Mouse (Mus musculus) ovary, postnatal 10 days (tissue): ENCODE results near the gene Ak9.
A peak's percentile ranks its signal among the peaks of the same experiment; 100 is the strongest.
"Not testable (repeated sequence)": the region's sequence is repeated elsewhere in the genome, so short reads cannot be mapped to it uniquely, and the experiment has no call there.

Experiments used
- DNase-seq: peaks from one replicate; pipeline ENCODE4 v3.0.0; 2022; ENCODE audit warnings: low spot score

Gene Ak9

DNA sequence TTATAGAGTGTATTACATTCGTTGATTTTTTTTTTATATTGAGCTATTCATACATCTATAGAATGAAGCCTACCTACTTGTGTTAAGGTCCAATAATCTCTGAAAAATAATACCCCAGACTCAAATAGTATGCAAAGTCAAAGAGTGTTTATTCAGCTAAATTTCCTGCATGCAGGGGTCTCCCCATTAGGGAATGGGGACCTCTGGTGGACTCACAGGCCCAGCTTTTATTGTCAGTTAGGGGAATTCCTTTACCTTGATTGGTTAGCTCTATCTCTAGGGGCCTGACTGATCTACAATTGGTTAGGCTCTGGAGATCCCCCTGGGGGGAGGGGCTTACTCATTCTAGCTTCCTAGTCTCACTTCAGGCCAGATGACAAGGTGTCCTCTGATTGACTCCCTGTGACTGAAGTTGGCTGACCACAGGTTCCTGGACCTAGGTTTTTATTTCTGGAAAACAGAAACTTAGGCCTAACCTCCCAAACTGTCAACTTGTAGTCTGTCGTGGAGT is 28.8 kb downstream of the Ak9 start:
- no peak for DNase-seq

DNA sequence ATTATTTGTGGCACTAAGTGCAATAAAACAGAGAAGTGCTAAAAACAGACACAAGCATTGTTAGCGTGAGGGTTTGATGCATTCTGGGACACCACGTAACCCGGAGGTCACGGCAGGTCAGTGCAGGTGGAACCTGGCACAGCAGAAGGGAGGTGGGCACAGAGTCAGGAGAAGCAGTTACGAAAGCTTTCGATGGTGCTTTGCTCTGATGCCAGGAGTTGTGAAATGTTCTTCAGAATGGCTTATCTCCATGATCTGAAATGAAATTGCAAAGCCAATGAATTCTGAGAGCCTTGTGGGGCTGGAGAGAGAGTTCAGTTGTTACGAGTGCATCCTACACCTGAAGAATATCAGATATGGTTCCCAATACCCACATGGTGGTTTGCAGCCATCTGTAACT is 37.6 kb downstream of the Ak9 start:
- no peak for DNase-seq

DNA sequence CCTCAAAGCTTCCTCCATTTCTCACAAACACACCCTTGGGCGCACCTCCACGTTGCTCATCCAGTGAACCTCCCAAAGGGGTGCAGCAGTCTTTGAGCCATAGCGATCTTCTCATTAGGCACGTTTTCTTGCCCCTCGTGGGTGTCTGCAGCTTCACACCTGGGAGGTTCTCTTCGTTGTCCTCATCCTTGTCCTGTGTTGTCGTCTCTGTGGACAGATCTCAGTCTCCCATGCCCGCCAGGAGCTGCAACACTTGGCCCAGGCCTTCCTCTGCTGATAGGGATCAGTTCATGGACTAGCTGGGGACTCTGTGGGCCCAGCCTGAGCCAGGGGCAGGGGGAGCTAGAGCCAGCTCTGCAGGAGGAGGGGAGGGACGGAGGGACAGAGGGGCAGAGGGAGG is 61.3 kb downstream of the Ak9 start:
- DNase-seq = no peak

DNA sequence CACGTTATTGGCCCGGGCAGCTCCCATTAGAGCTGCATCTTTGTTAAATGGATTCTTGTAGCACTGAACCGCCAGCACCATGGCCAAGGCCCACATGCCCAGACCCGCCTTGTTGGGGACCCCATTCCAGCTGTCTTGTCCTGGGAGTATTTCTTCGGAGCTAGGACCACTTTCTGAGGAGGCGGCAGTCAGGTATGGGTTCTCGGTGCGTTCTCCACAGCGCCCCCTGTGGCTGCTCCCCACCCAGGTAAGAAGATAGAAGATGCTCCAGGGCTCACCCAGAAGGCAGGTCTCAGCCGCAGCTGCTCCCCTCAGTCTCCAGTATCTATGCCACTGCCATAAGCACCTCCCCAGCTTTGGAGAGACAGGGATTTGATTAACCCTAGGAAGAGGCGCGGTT is 76.7 kb downstream of the Ak9 start:
- DNase-seq = no peak

DNA sequence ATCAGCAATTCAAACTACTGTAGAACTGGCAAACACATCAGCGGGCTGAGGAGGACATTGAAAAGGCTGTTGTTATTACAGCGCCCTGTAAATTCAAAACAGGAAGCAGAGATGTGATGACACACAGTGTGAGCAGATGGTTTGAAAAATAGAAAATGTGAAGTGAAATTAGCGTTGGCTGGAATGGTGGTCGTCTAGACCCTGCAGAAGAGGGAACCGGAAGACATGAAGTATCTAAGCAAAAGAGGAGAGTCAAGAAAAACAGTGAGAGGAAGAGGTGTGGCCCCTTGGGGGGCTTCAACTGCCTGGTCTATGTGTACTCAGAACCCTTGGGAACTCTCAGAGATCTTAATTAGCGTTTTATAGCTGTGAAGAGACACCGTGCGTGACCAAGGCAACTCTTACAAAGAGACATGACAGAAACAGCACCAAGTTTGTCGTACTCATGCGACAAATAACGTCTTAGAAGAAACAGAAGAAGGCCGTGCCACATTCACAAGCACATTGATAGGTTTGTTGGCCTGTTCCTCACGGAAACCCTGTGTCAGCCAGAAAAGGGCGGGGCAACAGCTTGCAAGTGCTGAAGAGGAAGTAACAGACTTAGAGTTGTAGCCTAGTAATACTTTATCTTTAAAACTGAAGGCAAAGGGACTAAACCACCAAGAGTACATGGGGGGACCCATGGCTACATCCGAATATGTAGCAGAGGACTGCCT is 81.9 kb downstream of the Ak9 start:
- DNase-seq = no peak

DNA sequence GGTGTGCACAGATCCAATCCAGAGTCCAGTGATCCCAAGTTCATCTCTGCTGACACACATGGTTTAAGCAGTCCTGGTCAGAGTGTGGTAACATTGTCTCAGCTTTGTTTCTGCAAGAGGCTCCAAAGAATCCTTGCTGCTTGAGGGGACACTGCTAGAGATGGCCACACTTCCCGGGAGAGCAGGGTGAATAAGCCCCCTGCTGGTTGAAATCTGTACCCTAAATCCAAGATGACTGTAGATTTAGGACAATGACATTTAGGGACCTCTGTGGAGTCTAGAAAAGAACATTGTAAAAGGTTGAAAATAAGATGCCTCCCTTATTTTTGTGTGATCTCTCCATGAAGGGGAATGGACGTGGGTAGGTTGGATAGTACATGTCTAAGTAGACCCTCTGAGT is 89.8 kb downstream of the Ak9 start:
- no peak for DNase-seq

DNA sequence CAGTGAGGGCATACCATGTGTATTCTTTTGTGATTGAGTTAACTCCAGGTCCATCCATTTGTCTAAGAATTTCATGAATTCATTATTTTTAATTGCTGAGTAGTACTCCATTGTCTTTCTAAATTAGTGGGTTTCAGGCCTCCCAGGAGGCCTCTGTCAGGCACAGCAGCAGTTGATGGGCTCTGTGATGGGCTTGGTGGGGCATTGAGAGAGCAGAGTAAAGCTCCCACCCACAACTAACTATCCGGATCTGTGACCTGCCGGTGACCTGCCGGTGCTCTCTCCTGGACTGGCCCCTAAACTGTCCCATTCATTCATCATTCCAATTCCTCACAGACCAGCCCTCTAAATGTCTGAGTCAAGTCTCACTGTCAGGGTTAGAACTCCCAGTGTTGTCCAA is 97.3 kb downstream of the Ak9 start:
- no peak for DNase-seq

DNA sequence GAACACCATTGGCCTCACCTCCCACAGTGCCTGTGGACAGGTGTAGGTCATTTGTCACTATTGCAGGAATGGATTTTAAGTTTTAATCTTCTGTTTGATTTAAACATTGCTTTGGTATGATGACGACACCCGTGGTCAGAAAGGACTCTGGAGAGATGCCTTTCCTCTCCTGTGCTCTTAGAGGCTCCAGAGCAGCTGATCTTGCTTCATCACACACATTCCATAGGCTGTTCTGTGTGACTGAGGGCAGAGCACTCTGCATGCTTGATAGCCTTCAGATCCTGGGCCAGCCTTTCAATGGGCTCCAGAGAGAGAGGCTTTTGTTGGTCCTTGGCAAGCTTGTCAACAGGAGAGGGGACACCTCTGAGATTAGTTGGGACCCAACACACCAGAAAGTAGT is 99.6 kb downstream of the Ak9 start:
- no peak for DNase-seq

DNA sequence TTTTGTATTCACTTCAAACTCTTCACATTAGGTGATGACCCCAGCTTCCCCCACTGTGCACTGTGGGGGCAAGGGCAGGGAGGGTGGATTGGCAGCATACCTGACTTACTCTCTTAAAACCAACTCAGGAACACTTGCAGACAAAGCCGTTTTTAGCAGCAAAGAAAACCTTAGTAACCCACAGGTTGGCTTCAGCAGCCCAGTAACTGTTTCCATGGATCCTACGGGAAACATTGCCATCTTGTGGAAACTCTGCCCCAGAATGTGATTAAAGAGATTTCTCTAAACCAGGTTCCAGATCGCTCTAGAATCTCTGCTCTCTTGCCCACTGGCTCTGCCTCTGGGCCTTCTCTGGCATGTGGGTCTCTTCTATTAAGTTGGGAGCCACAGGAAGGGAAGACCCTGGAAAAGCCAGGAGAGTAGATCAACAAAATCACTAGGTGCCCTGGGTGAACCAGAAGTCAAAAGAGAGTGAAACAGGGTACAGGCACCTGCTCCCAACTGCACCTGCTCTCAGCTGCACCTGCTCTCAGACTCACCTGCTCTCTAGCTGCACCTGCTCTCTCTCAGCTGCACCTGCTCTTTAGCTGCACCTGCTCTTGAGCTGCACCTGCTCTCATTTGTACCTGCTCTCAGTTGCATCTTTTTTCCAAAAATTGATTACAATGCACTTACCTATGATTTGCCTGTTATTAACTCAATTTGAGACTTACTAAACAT is 100.3 kb downstream of the Ak9 start:
- no peak for DNase-seq

DNA sequence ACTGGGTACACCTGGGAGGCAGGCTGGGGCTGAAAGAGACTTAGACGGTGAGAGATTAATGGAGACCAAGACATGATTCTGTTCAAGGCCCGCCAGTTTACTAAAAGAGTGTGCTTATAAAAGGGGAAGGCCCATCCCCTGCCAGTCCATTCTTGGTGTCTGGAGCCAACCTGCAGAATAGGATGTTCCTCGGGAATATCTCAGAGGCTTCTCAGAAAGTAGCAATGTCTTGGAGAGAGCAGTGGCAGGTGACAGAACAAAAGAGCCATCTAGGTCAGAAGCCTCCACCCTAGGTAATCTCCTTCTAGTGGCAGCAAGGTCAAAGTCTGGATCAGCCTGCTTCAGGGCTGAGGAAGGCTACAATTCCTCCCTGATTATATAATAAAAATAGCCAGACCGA is 106.4 kb downstream of the Ak9 start:
- not testable (repeated sequence) for DNase-seq

DNA sequence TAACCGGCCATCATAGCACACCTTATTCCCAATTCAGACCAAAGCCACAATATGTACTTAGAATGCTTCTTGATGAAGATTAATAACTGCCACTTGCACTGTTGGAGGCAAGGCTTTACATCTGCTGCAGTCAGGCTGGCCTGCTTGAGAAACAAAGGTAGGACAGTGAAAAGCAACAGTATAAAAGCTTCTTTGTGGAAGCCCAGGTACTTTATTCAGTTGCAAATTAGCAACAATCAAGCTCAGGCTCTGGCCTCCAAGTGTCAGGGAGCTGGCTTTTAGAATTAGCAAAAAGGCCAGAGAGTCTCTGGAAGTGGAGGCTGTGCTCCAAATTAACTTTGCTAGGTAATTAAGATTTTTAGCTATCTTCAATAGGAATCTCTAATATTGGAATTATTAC is 107.0 kb downstream of the Ak9 start:
- not testable (repeated sequence) for DNase-seq

DNA sequence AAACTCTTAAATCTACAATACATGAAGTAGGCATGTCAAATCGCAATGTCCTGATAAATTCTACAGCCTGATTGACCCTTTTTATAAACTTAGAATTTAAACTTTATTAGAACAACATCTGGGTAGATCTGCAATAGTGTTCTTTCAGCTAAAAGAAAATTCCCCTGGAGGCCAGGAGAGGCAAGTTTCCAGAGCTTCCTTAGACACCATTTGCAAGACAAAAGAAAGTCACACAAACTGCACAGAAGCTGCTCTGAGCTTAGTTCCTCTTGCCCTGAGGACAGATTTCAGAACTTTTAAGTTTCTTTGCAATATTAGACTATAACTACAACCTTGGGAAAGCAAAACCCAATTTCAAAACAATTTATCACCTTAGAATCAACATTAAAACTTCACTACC is 109.7 kb downstream of the Ak9 start:
- not testable (repeated sequence) for DNase-seq

DNA sequence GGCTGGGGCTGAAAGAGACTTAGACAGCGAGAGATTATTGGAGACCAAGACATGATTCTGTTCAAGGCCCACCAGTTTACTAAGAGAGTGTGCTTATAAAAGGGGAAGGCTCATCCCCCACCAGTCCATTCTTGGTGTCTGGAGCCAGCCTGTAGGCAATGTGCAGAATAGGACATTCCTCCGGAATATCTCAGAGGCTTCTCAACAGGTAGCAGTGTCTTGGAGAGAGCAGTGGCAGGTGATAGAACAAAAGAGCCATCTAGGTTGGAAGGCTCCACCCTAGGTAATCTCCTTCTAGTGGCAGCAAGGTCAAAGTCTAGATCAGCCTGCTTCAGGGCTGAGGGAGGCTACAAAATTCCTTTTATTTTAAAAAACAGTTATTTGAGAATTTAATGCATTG is 111.6 kb downstream of the Ak9 start:
- not testable (repeated sequence) for DNase-seq

DNA sequence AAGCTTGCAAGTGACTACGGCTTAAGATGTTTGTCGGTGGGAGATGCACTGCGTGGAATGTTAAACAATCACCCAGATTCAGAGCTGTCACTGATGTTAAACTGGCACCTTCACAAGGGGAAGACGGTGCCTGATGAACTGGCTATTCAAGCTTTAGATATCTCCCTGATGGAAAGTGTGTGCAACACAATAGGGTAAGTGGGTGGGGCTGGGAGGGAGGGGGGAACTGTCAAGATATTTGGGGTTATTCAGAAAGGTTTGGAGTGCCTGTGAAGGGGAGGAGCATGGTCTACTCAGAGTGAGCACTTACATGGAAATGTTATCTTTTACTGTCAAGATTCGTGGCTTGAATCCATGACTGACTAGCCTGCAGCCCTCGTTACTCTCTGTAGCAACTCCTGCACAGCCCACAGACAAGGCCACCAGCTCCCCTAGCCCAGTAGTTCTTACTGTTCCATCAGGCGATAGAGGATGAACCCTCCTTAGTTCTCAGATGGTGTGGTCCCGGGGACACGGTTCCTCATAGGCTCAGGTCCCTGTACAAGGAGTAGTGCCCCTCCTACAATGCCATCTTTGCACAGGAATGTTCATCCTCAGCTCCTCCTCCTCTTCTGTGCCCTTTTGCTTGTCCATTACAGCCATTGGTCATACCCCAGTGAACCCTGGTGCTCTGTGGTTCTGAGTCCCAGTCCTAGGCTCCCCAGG is 116.9 kb downstream of the Ak9 start:
- no peak for DNase-seq

DNA sequence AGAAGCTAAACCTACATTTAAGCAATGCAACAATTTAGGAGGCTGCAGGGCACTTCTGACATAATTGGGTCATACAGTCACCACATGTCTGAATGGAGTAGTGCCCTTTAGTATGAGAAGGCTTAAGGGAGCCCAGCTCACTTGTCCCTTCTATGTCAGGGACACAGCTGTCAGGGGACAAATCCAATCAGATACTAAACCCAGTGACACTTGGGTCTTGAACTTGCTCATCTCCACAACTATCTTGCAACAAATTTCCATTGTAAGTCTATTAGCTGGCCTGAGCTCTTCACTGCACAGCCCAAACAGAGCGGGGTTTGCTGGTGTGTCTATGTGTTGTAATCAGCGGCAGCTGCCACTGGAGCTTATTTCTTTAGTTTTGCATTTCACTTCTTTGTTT is 119.9 kb downstream of the Ak9 start:
- no peak for DNase-seq

DNA sequence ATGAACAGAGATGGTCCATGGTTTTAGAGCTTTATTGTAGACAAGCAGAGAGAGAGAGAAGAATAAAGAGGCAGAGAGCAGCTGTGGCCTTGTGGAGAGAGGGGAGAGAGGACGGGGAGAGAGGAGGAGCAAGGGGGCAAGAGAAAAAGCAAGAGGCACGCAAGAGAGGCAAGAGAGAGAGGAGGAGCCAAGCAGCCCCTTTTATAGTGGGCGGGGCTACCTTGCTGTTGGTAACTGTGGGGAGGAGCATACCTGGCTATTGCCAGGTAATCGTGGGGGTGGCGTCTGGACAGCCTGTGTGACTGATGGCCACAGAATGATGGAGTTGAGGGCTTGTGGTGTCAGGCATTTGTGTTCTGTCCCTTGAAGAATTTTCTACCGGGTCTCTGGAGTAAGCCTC is 122.6 kb downstream of the Ak9 start:
- DNase-seq = no peak

DNA sequence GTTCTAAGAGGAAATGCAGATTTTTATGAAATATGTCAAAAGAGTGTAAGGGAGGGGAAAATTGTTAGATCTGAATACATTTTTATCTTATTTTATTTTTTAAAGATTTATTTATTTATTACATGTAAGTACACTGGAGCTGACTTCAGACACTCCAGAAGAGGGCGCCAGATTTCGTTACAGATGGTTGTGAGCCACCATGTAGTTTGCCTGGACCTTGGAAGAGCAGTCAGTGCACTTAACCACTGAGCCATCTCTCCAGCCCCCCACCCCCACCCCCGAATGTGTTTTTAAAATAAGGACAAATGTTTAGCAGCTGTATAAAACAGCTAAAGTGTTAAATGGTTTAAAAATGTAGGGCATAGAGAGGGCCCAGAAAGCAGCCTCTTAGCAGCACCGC is 130.8 kb downstream of the Ak9 start:
- DNase-seq = no peak

DNA sequence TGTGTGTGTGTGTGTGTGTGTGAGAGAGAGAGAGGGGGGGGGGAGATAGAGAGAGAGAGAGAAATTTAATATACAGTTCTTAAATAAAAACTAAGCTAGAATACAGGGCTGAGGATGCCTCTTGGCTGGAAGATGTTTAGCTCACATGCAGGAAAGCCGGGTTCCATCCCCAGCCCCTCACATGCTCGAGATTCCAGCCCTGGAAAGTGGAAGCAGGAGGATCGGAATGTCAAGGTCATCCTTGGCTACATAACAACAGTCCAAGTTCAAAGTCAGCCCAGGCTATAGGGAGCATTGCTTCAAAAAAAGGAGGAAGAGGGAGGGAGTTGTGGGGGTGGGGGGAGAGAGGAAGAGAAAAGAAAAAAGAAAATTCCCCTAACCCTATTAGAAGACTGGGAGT is 131.4 kb downstream of the Ak9 start:
- DNase-seq = no peak

DNA sequence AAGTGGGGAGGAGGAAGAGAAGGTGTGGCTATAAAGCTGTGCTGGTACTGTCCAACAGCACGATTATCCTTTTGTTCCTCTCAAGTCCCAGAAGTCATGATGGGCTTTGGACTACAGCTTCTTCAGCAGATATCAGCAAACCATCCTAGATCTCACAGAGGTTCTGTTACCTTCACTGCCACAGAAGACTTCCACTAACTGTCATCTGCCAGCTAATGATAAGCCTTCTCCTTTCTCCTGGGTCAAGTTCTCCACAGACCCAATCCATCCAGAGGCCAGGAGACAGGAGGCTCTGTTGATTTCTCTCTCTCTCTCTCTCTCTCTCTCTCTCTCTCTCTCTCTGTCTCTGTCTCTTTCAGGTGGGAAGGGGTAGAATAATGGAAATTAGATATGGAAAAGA is 144.4 kb downstream of the Ak9 start:
- DNase-seq = no peak

DNA sequence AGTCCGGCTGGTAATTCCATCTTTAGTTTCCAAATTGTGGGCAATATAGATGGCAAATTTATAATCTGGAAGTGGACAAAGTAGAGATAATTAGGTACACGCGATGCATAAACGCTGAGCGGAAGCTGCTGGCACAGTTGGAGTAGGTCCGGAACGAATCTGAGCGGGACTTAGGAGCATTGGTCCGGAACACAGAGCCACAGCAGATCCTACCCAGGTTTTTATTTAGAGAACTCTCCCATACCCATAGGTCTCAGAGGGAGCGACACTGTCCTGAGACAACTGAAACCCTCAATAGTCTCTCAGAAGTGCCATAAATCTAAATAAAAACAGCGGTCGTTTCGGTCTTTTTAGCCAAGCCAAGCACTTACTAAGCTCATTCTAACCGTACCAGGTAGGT is 145.9 kb downstream of the Ak9 start:
- peak; percentile 7 for DNase-seq

DNA sequence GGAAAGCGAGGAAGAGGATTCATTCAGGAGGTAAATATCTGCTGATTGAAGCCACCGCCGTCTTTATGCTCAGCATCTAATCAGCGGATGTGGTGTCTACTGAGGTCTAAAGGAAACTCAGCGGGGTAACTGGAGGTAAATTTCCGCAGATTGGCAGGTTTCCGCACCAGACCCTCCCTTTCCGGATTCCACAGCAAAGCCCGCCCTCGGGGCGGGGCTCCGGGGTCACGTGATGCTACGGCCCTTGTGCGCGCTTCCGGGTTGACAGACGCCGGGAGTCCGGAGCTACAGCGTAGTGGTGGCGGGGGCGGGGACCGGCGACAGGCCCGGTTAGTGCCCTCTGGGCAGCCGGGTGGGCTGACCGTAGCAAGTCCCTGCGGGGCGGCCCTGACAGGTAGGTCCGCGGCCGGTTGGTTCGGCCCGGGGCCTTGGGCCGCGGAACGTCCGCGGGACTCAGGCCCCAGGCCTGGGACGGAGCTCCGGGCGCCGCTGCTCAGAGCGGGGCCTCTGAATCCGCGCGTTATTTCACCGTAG is 146.4 kb downstream of the Ak9 start, which contains the start of gene Zbtb24:
Gene Zbtb24 (plus strand): TSS at position 247 of the 534 bp plus-strand sequence.
- peak; percentile 77 for DNase-seq

DNA sequence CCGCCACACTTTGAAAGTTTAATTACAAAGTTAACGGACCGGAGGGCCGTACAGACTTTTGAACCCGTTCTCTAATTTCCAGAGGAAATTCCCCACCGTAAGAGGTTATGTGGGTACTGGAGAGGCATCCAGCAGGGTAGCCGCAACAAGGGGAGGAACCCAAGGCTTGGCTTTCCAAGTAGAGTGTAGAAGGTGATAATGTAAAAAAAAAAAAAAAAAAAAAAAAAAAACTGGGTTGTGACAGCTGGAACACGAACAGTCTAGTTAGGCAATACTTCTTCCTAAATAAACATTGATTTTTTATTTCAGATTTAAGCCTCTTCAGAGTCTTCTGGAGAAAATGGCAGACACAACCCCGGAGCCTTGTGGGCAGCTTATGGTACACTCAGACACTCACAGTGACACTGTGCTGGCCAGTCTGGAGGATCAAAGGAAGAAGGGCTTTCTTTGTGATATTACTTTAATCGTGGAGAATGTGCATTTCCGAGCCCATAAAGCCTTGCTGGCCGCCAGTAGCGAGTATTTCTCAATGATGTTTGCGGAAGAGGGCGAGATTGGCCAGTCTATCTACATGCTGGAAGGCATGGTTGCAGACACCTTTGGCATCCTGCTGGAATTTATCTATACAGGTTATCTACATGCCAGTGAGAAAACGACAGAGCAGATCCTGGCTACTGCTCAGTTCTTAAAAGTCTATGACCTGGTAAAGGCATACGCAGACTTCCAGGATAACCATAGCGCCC is 147.2 kb downstream of the Ak9 start:
- DNase-seq = no peak
